Mouse (Mus musculus) testis, adult 2 months (tissue): ENCODE results near the gene H2-Q7.
"Not testable (repeated sequence)": the region's sequence is repeated elsewhere in the genome, so short reads cannot be mapped to it uniquely, and the experiment has no call there.

ENCODE experiments used
- CTCF ChIP-seq: fragments of 200-500 bp; IDR thresholded peaks from 2 replicates; pipeline ENCODE4 v1.5.1; 2012; ENCODE audit warnings: low read depth, mild to moderate bottlenecking, inconsistent platforms, low read length, moderate library complexity; ENCODE audit not compliant: control insufficient read depth, insufficient read depth, insufficient replicate concordance
- POLR2A ChIP-seq: fragments of 200-500 bp; IDR thresholded peaks from 2 replicates; pipeline ENCODE4 v1.6.1; 2012; ENCODE audit warnings: low read depth, mild to moderate bottlenecking, inconsistent platforms, low read length, moderate library complexity; ENCODE audit not compliant: control insufficient read depth

DNA sequence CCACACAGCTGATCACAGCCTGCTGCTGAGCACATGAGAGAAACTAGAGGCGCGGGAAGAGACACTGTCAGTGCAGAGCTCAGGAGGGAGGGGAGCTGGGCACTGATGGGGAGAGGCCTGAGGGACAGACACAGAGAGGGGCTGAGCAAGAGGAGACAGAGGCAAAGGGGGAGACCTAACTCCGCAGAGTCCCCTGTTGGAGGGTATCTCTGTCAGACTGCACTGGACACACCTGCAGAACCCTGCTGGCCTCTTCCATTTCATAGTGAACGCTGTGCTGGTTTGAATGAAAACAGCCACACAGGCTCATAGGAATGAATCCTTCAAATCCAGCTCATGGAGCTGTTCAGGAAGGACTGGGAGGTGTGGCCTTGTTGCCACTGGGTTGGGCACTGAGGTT is 17.6 kb upstream of the H2-Q7 start:
- not testable (repeated sequence) for TF ChIP-seq POLR2A, CTCF
